Mouse (Mus musculus) ZHBTc4 (cell line): ENCODE data around the gene Calu.
A peak's percentile ranks its signal among the peaks of the same experiment; 100 is the strongest.

Experiments used
- DNase-seq: peaks from one replicate; pipeline ENCODE4 v3.0.0-alpha.2; 2011; ENCODE audit warnings: low read depth, low spot score

The Calu gene

GRCm38 (mm10) chr6:29420596-29420995 is 72.7 kb downstream of the Calu start:
- DNase-seq: no peak

- no peak for DNase-seq
Observed at GRCm38 (mm10) chr6:29425118-29425517, 77.2 kb downstream of the Calu start.

GRCm38 (mm10) chr6:29426331-29426730 is 78.5 kb downstream of the Calu start:
- peak; percentile 63 for DNase-seq
